Mouse (Mus musculus): ENCODE results near the gene Stmn1. TPM values are rescaled to one million over a fixed set of nuclear protein-coding genes. Genes with fewer than 3 reads are reported as not detected.

Stmn1 gene
- 1.9 and 9.8 TPM in 2 replicates for polyA plus RNA-seq (2012; rRNA removed)

DNA sequence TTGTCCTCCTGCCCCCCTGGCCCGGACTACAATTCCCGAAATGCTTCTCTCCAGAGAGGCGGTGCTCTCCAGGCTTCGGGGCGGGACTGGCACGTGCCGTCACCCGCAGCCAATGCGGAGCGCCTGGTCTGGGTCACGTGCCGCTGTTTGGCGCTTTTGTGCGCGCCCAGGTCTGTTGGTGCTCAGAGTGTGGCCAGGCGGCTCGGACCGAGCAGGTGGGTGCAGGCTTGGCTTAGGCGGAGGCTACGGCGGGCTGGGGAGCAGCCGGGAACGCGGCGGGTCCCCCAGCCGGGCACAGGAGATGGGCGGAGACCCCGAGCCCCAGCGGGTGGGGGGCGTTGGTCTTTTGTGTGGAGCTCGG lies at the start of gene Stmn1:
Gene Stmn1, plus strand, starts transcription at position 106 of the 361 bp plus-strand sequence.
- Histone ChIP-seq H3K4me1 (ENCODE audit: control insufficient read depth, insufficient read depth, insufficient read length, low read length) (peaks cover 1% of the 10 kb centered on the region; the same call in 1 of the 2 replicates), H3K4me3 (ENCODE audit: low read depth, low read length) (peak within 1 kb of the TSS; percentile 92), H3K36me3 (ENCODE audit: control insufficient read depth, insufficient read depth, low read length) (0 out of 2 replicates have a peak, but pooled peaks cover 5% of the 10 kb centered on the region), H3K27ac (ENCODE audit: insufficient read depth, low read depth, low read length) (peak within 1 kb of the TSS; percentile 1; the same call in 1 of the 2 replicates), H3K27me3 (ENCODE audit: control insufficient read depth, insufficient read depth, low read length) (no peaks in the 10 kb centered on the region)
- TF ChIP-seq POLR2A (IDR thresholded peaks at IDR 0.05; ENCODE audit: low read depth, low read length), result peak; percentile 97
- no peak for TF ChIP-seq CTCF (IDR thresholded peaks at IDR 0.05; ENCODE audit: extremely low read depth, insufficient read length, insufficient replicate concordance, low read depth, low read length)
- WGBS, result under 1% methylated on average over 31 of the region's 31 CpGs

DNA sequence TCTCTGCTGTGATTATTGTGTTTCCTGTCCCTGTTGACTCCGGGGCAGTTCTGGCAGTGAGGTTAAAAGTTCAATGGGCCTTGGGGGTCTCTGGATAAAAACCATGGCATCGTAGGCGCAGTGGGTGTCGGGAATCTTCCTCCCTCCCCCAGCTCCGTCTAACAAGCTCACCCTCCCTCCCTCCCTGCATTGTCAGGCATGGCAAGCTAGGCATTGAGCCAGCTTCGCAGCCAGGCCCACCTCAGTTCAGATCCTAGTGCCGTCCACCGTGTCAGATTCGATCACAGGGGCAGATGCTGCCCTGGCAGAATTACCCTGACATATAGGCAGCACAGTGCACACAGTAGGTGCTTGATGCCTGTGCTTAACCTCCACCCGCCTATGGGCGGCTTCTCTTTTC lies 46.1 kb upstream of the Stmn1 start:
- WGBS, result 88% methylated on average over 11 of the region's 11 CpGs
- Histone ChIP-seq H3K27ac (ENCODE audit: insufficient read depth, low read depth, low read length) (no peak overlapping the region), H3K36me3 (ENCODE audit: control insufficient read depth, insufficient read depth, low read length) (peaks cover 45% of the 10 kb centered on the region), H3K4me3 (ENCODE audit: low read depth, low read length) (no peak overlapping the region), H3K27me3 (ENCODE audit: control insufficient read depth, insufficient read depth, low read length) (no peaks in the 10 kb centered on the region), H3K4me1 (ENCODE audit: control insufficient read depth, insufficient read depth, insufficient read length, low read length) (no peaks in the 10 kb centered on the region)
- TF ChIP-seq POLR2A (IDR thresholded peaks at IDR 0.05; ENCODE audit: low read depth, low read length), result no peak
- TF ChIP-seq CTCF (IDR thresholded peaks at IDR 0.05; ENCODE audit: extremely low read depth, insufficient read length, insufficient replicate concordance, low read depth, low read length), result no peak

DNA sequence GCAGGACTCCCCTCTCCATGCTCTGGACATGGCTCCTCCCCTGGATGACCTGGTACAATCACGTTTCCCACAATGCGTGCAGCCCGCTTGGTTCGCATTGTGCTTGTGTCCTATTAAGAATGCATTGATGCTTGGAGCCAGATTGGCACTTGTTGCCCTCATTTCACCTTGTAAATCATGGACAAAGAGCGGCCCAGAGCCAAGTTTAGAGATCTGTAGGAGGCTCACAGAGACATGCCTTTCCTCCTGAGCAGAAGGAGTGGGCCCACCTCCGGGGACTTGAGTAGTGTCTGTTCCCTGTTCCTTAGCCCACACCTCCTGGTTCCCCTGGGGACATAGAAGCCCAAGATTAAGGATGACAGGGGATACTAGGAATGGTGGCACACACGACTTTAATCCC lies 44.2 kb upstream of the Stmn1 start:
- Histone ChIP-seq H3K4me3 (ENCODE audit: low read depth, low read length) (no peak overlapping the region), H3K4me1 (ENCODE audit: control insufficient read depth, insufficient read depth, insufficient read length, low read length) (no peaks in the 10 kb centered on the region), H3K27ac (ENCODE audit: insufficient read depth, low read depth, low read length) (no peak overlapping the region), H3K27me3 (ENCODE audit: control insufficient read depth, insufficient read depth, low read length) (no peaks in the 10 kb centered on the region), H3K36me3 (ENCODE audit: control insufficient read depth, insufficient read depth, low read length) (peaks cover 39% of the 10 kb centered on the region)
- no peak for TF ChIP-seq POLR2A (IDR thresholded peaks at IDR 0.05; ENCODE audit: low read depth, low read length)
- WGBS, result 93% methylated on average over 7 of the region's 7 CpGs

DNA sequence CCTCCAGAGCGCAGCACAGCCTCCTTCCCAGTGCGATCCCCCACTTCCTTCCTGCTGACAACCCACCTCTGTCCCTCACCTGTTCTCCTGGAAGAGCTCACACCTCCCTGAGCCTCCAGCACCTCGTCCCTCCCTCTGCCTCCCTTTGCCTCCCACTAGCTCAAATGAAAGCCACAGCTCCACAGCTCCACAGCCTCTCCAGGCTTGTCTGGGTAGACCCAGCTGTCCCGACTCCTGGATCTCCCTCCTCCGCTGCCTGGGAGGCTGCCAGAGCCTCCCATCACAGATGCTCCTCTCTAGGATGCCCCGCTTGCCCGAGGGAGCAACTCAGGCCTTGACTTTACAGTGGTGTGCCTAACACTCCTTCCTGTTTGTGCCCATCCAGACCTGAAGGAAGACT lies 43.0 kb upstream of the Stmn1 start:
- TF ChIP-seq CTCF (IDR thresholded peaks at IDR 0.05; ENCODE audit: extremely low read depth, insufficient read length, insufficient replicate concordance, low read depth, low read length), result no peak
- TF ChIP-seq POLR2A (IDR thresholded peaks at IDR 0.05; ENCODE audit: low read depth, low read length), result no peak
- H3K4me3 ChIP-seq (ENCODE audit: low read depth, low read length), result no peak overlapping the region
- no peak overlapping the region for H3K27ac ChIP-seq (ENCODE audit: insufficient read depth, low read depth, low read length)
- 79% methylated on average over 7 of the region's 7 CpGs for WGBS
- H3K36me3 ChIP-seq (ENCODE audit: control insufficient read depth, insufficient read depth, low read length), result peaks cover 35% of the 10 kb centered on the region
- no peaks in the 10 kb centered on the region for H3K4me1 ChIP-seq (ENCODE audit: control insufficient read depth, insufficient read depth, insufficient read length, low read length)
- no peaks in the 10 kb centered on the region for H3K27me3 ChIP-seq (ENCODE audit: control insufficient read depth, insufficient read depth, low read length)

DNA sequence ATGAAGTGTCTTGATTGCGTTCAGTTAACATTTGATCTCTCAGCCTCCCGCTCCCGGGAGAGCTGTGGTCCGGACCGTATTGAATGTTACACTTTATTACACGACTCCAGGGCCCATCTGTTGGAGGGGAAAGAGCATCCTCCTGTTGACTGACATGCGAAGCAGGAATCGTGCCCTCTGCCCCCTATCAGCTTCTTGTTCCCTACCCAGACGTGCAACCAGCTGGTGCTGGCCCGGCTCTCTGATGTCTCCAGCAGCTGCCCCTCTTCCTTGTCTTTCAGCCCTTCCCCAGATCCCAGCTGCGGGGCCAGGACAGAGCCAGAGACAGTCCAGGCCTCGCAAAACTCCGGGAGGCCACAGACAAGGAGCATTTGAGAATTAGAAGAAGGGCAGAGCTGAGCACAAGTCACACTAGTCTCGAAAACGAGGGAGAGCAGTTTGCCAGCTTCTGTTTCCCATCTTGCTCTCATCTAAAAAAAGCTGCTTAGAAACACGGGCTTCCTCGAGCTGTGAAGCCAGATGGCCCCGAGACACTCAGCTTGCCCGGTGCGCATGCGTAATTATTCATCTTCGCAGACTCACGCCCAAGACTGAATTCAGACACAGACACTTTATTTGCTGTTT lies 37.6 kb upstream of the Stmn1 start:
- Histone ChIP-seq H3K27me3 (ENCODE audit: control insufficient read depth, insufficient read depth, low read length) (no peaks in the 10 kb centered on the region), H3K36me3 (ENCODE audit: control insufficient read depth, insufficient read depth, low read length) (peaks cover 11% of the 10 kb centered on the region), H3K4me1 (ENCODE audit: control insufficient read depth, insufficient read depth, insufficient read length, low read length) (no peaks in the 10 kb centered on the region), H3K4me3 (ENCODE audit: low read depth, low read length) (no peak overlapping the region), H3K27ac (ENCODE audit: insufficient read depth, low read depth, low read length) (no peak overlapping the region)
- TF ChIP-seq CTCF (IDR thresholded peaks at IDR 0.05; ENCODE audit: extremely low read depth, insufficient read length, insufficient replicate concordance, low read depth, low read length) (no peak), POLR2A (IDR thresholded peaks at IDR 0.05; ENCODE audit: low read depth, low read length) (no peak)
- 49% methylated on average over 23 of the region's 23 CpGs for WGBS

DNA sequence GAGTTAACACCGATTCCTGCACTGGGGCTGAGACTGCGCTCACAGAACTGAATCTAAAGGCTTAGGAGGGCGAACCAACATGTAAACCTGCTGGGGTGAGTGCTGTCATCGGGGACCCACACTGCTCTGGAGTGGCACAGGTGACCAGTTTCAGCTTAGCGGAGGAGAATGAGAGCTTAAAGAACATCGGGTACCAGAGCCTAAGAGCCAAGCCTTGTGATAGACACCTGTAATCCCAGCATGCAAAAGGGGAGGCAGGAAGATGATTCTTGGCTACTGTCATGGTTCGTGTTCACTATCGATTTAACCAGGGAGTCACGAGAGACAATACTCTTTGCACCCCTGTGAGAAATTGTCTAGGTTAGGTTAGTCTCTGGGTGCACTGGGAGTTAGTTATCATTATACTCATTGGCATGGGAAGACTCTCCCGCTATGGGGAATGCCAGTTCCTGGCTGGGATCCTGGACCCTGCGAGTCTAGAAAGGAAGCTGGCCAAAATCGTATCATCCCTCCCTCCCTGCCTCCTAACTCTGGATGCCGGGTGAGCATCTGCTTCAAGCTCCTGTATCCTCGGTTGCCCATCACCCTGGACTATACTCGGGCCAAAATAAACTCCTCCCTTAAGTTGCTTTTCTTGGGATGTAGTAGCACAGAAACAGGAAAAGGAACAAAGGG lies 35.3 kb upstream of the Stmn1 start:
- H3K27ac ChIP-seq (ENCODE audit: insufficient read depth, low read depth, low read length), result no peak overlapping the region
- TF ChIP-seq POLR2A (IDR thresholded peaks at IDR 0.05; ENCODE audit: low read depth, low read length), result no peak
- no peak for TF ChIP-seq CTCF (IDR thresholded peaks at IDR 0.05; ENCODE audit: extremely low read depth, insufficient read length, insufficient replicate concordance, low read depth, low read length)
- no peaks in the 10 kb centered on the region for H3K36me3 ChIP-seq (ENCODE audit: control insufficient read depth, insufficient read depth, low read length)
- no peaks in the 10 kb centered on the region for H3K27me3 ChIP-seq (ENCODE audit: control insufficient read depth, insufficient read depth, low read length)
- whole genome bisulfite sequencing, result 79% methylated on average over 15 of the region's 15 CpGs
- peaks cover under 1% of the 10 kb centered on the region; the same call in 1 of the 2 replicates for H3K4me1 ChIP-seq (ENCODE audit: control insufficient read depth, insufficient read depth, insufficient read length, low read length)
- no peak overlapping the region for H3K4me3 ChIP-seq (ENCODE audit: low read depth, low read length)

DNA sequence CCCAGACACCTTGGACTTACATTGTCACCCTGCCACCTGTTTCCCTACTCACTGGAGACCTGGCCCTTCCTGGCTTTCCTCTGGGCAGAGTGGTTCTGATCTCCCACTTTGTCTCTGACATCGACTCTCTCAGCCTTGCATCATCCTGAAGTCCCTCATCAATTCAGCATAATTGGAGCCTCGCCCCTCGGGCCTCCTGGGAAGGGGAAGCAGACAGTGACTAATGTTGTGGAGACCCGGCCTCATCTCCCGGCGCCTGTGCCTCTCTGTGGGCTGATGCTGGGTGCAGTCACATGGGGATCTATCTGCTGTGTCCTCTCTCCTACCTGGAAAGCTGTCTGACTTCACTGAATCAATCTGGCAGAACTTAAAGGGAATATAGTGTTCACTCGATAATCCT lies 31.9 kb upstream of the Stmn1 start:
- TF ChIP-seq CTCF (IDR thresholded peaks at IDR 0.05; ENCODE audit: extremely low read depth, insufficient read length, insufficient replicate concordance, low read depth, low read length), result no peak
- TF ChIP-seq POLR2A (IDR thresholded peaks at IDR 0.05; ENCODE audit: low read depth, low read length), result no peak
- H3K36me3 ChIP-seq (ENCODE audit: control insufficient read depth, insufficient read depth, low read length), result no peaks in the 10 kb centered on the region
- WGBS, result 46% methylated on average over 7 of the region's 7 CpGs
- no peak overlapping the region for H3K4me3 ChIP-seq (ENCODE audit: low read depth, low read length)
- no peaks in the 10 kb centered on the region for H3K27me3 ChIP-seq (ENCODE audit: control insufficient read depth, insufficient read depth, low read length)
- no peak overlapping the region for H3K27ac ChIP-seq (ENCODE audit: insufficient read depth, low read depth, low read length)
- H3K4me1 ChIP-seq (ENCODE audit: control insufficient read depth, insufficient read depth, insufficient read length, low read length), result peaks cover 5% of the 10 kb centered on the region; the same call in 1 of the 2 replicates
